9 mouse cellular contexts compared by ENCODE assay signal in genomic region chr10:12812680-12813079, GRCm38 (mm10). TPM values are rescaled to one million over a fixed set of nuclear protein-coding genes. Genes with fewer than 3 reads are reported as not detected.
A peak's percentile ranks its signal among the peaks of the same experiment; 100 is the strongest.
DNase-seq lines count a peak whose midpoint lies in the region; ATAC-seq and TF ChIP-seq lines count a peak whose summit lies in the region.
"Had no signal": no experiment of that assay in that cellular context is flagged by ENCODE, and none has a peak within 500 bp of the region (broad histone marks: within the 10 kb centered on the region; RNA-seq: fewer than 3 reads in every experiment).

No protein-coding gene starts in this region.

- no peaks in the 10 kb centered on the region for H3K9me3 ChIP-seq in embryonic facial prominence, embryonic 14.5 days (ENCODE audit: control insufficient read depth, low read length)
- no peaks in the 10 kb centered on the region for H3K9me3 ChIP-seq in embryonic facial prominence, embryonic 10.5 days
- no peaks in the 10 kb centered on the region for H3K9me3 ChIP-seq in kidney, postnatal 0 days (replicated peaks; ENCODE audit: low read length)
- no peaks in the 10 kb centered on the region for H3K9me3 ChIP-seq in E14TG2a.4 (ENCODE audit: low read length)
- no peaks in the 10 kb centered on the region for H3K9me3 ChIP-seq in liver, embryonic 13.5 days (replicated peaks)

- TF ChIP-seq CTCF in kidney, postnatal 0 days (IDR thresholded peaks at IDR 0.05; ENCODE audit: low read depth) = no peak
- TF ChIP-seq CTCF in E14TG2a.4 (conservative IDR thresholded peaks at IDR 0.05; ENCODE audit: low read length) = no peak

- ATAC-seq in embryonic facial prominence, embryonic 14.5 days (ENCODE audit: low read depth) = no peak
- ATAC-seq in kidney, postnatal 0 days (replicated peaks; ENCODE audit: low FRiP score, low read depth) = no peak
- ATAC-seq in liver, embryonic 13.5 days (ENCODE audit: low read depth) = peak; percentile 63

- H3K4me1 ChIP-seq in embryonic facial prominence, embryonic 14.5 days (ENCODE audit: control insufficient read depth, insufficient read depth, low read length) = peaks cover 18% of the 10 kb centered on the region; the same call in 1 of the 2 replicates
- H3K4me1 ChIP-seq in embryonic facial prominence, embryonic 10.5 days = peaks cover 50% of the 10 kb centered on the region
- peaks cover 23% of the 10 kb centered on the region for H3K4me1 ChIP-seq in kidney, postnatal 0 days (replicated peaks; ENCODE audit: insufficient read depth, low read length)
- H3K4me1 ChIP-seq in E14TG2a.4 (replicated peaks; ENCODE audit: low read depth, low read length) = peaks cover 61% of the 10 kb centered on the region
- H3K4me1 ChIP-seq in liver, embryonic 13.5 days (replicated peaks) = peaks cover 76% of the 10 kb centered on the region

- no peak overlapping the region for H3K4me2 ChIP-seq in embryonic facial prominence, embryonic 14.5 days (ENCODE audit: low read depth, low read length)
- 0 out of 2 replicates have a peak overlapping the region, but pooled peaks have one; percentile 9 for H3K4me2 ChIP-seq in kidney, postnatal 0 days (ENCODE audit: low read length)
- H3K4me2 ChIP-seq in liver, embryonic 13.5 days = peak overlapping the region; percentile 67

- no peak overlapping the region for H3K4me3 ChIP-seq in embryonic facial prominence, embryonic 14.5 days (ENCODE audit: low read depth, low read length)
- no peak overlapping the region for H3K4me3 ChIP-seq in embryonic facial prominence, embryonic 10.5 days
- H3K4me3 ChIP-seq in kidney, postnatal 0 days (replicated peaks; ENCODE audit: low read depth, low read length) = no peak overlapping the region
- peak overlapping the region; percentile 69 for H3K4me3 ChIP-seq in E14TG2a.4 (replicated peaks; ENCODE audit: low read length)
- peak overlapping the region; percentile 44 for H3K4me3 ChIP-seq in liver, embryonic 13.5 days (replicated peaks)

- DNase-seq in embryonic facial prominence, embryonic 14.5 days (ENCODE audit: low spot score) = no peak
- no peak for DNase-seq in embryonic facial prominence, embryonic 10.5 days (ENCODE audit: low spot score)
- no peak for DNase-seq in kidney, postnatal 0 days (ENCODE audit: low spot score)
- no peak for DNase-seq in kidney, postnatal 36 days
- DNase-seq in liver, embryonic 13.5 days = peak; percentile 22
- DNase-seq in frontal cortex, postnatal 14 days (ENCODE audit: low spot score in 2 of 2) = no peak
- DNase-seq in right cerebral cortex, postnatal 4 days = no peak
- DNase-seq: cerebellum, adult 2 months had no signal

- 68% methylated on average over 5 of the region's 5 CpGs for WGBS in embryonic facial prominence, embryonic 14.5 days
- 79% methylated on average over 5 of the region's 5 CpGs for WGBS in embryonic facial prominence, embryonic 10.5 days
- WGBS in kidney, postnatal 0 days = 72% methylated on average over 5 of the region's 5 CpGs
- WGBS in liver, embryonic 13.5 days (ENCODE audit: insufficient replicate concordance) = 23% methylated on average over 5 of the region's 5 CpGs

- no peak overlapping the region for H3K9ac ChIP-seq in embryonic facial prominence, embryonic 14.5 days (ENCODE audit: low read depth, low read length)
- H3K9ac ChIP-seq in kidney, postnatal 0 days (ENCODE audit: low read depth, low read length) = no peak overlapping the region
- peak overlapping the region; percentile 69 for H3K9ac ChIP-seq in liver, embryonic 13.5 days

- peak overlapping the region; percentile 1; the same call in 1 of the 2 replicates for H3K27ac ChIP-seq in embryonic facial prominence, embryonic 14.5 days (replicated peaks; ENCODE audit: low read depth, low read length)
- no peak overlapping the region for H3K27ac ChIP-seq in embryonic facial prominence, embryonic 10.5 days (replicated peaks)
- peak overlapping the region; percentile 55; the same call in 1 of the 2 replicates for H3K27ac ChIP-seq in kidney, postnatal 0 days
- H3K27ac ChIP-seq in liver, embryonic 13.5 days = peak overlapping the region; percentile 92

- H3K27me3 ChIP-seq in embryonic facial prominence, embryonic 14.5 days (replicated peaks; ENCODE audit: control insufficient read depth, insufficient read depth, low read length) = no peaks in the 10 kb centered on the region
- H3K27me3 ChIP-seq in embryonic facial prominence, embryonic 10.5 days (replicated peaks; ENCODE audit: low read depth, poor library complexity, severe bottlenecking) = no peaks in the 10 kb centered on the region
- H3K27me3 ChIP-seq in kidney, postnatal 0 days (ENCODE audit: insufficient read depth, low read length) = no peaks in the 10 kb centered on the region
- no peaks in the 10 kb centered on the region for H3K27me3 ChIP-seq in E14TG2a.4 (ENCODE audit: insufficient read depth, low read length)
- no peaks in the 10 kb centered on the region for H3K27me3 ChIP-seq in liver, embryonic 13.5 days

- H3K36me3 ChIP-seq in embryonic facial prominence, embryonic 14.5 days (ENCODE audit: control insufficient read depth, insufficient read depth, low read length) = no peaks in the 10 kb centered on the region
- H3K36me3 ChIP-seq in embryonic facial prominence, embryonic 10.5 days (replicated peaks) = no peaks in the 10 kb centered on the region
- no peaks in the 10 kb centered on the region for H3K36me3 ChIP-seq in kidney, postnatal 0 days (ENCODE audit: insufficient read depth, low read length)
- H3K36me3 ChIP-seq in E14TG2a.4 (ENCODE audit: insufficient read depth, low read length) = no peaks in the 10 kb centered on the region
- H3K36me3 ChIP-seq in liver, embryonic 13.5 days = no peaks in the 10 kb centered on the region

RNA-seq across cellular contexts. Expression of gene Utrn, which starts 56.5 kb away (rescaled TPM):
- polyA plus RNA-seq in embryonic facial prominence, embryonic 14.5 days (2014; fragmentation: Nextera tagmentation; extraction: Ambion mirVana) = 69.2 and 73.3 TPM in 2 replicates
- 58.8 and 63.8 TPM in 2 replicates for polyA plus RNA-seq in embryonic facial prominence, embryonic 10.5 days (2016; fragmentation: Nextera tagmentation; extraction: Ambion mirVana)
- polyA plus RNA-seq in kidney, postnatal 0 days (2015; fragmentation: Nextera tagmentation; extraction: Ambion mirVana) = 59.0 and 69.6 TPM in 2 replicates
- polyA plus RNA-seq in liver, embryonic 13.5 days (2015; fragmentation: Nextera tagmentation; extraction: Ambion mirVana) = 9.2 and 9.7 TPM in 2 replicates

Comparison
In these comparisons a context has a peak if more than half of its experiments do, and no peak if none do; other contexts are left out.
1. H3K4me3 ChIP-seq: peak in E14TG2a.4 (single experiment) and liver, embryonic 13.5 days (single experiment); none in embryonic facial prominence, embryonic 14.5 days (single experiment), embryonic facial prominence, embryonic 10.5 days (single experiment) and kidney, postnatal 0 days (single experiment).